Mouse (Mus musculus) bone marrow macrophage, adult 2 months (primary cell): Measurements from ENCODE around the gene Mta3. TPM values are rescaled to one million over a fixed set of nuclear protein-coding genes. Genes with fewer than 3 reads are reported as not detected.

Experiments
- H3K27ac ChIP-seq: 2 replicates; pipeline ENCODE4 v1.5.1; 2012; ENCODE audit warnings: low read depth, low read length; ENCODE audit not compliant: insufficient read depth
- H3K4me1 ChIP-seq: 2 replicates; pipeline ENCODE4 v1.6.1; 2012; ENCODE audit warnings: low read length; ENCODE audit not compliant: control insufficient read depth, insufficient read depth
- H3K4me3 ChIP-seq: 2 replicates; pipeline ENCODE4 v1.5.1; 2012; ENCODE audit warnings: mild to moderate bottlenecking, low read length, moderate library complexity; ENCODE audit not compliant: insufficient read depth
- CTCF ChIP-seq: IDR thresholded peaks from 2 replicates; pipeline ENCODE4 v1.5.1; 2012; ENCODE audit warnings: low read depth, mild to moderate bottlenecking, low read length, moderate library complexity
- POLR2A ChIP-seq: IDR thresholded peaks from 2 replicates; pipeline ENCODE4 v1.6.1; 2012; ENCODE audit warnings: mild to moderate bottlenecking, low read depth, low read length, borderline replicate concordance
- polyA plus RNA-seq: library from polyadenylated mRNA; stranded (reverse); fragments of >200 nt; gene quantifications from 2 replicates; pipeline ENCODE4 v1.2.4, GENCODE M21; 2012; ENCODE audit not compliant: missing spikeins, insufficient read depth, insufficient read length

Mta3 gene
- polyA plus RNA-seq, 1 experiment, result 57.5 TPM

- Histone ChIP-seq H3K4me3 (no peak overlapping the region), H3K27ac (no peak overlapping the region), H3K4me1 (no peaks in the 10 kb centered on the region)
- TF ChIP-seq CTCF (no peak), POLR2A (no peak)
Measured at GRCm38 (mm10) chr17:83750216-83750950, 44.4 kb downstream of the Mta3 start.

- H3K4me1 ChIP-seq, result no peaks in the 10 kb centered on the region
- no peak overlapping the region for H3K27ac ChIP-seq
- H3K4me3 ChIP-seq, result no peak overlapping the region
- TF ChIP-seq POLR2A (no peak), CTCF (no peak)
Measured at GRCm38 (mm10) chr17:83753112-83753899, 47.3 kb downstream of the Mta3 start.

- H3K4me3 ChIP-seq, result no peak overlapping the region
- H3K27ac ChIP-seq, result no peak overlapping the region
- H3K4me1 ChIP-seq, result no peaks in the 10 kb centered on the region
- TF ChIP-seq CTCF (no peak), POLR2A (no peak)
Measured at GRCm38 (mm10) chr17:83758096-83758495, 52.1 kb downstream of the Mta3 start.

GRCm38 (mm10) chr17:83759547-83759946, 53.6 kb downstream of the Mta3 start:
- no peak overlapping the region for H3K27ac ChIP-seq
- TF ChIP-seq CTCF, result no peak
- TF ChIP-seq POLR2A, result no peak
- no peak overlapping the region for H3K4me3 ChIP-seq
- H3K4me1 ChIP-seq, result no peaks in the 10 kb centered on the region

- no peaks in the 10 kb centered on the region for H3K4me1 ChIP-seq
- no peak overlapping the region for H3K4me3 ChIP-seq
- TF ChIP-seq POLR2A (no peak), CTCF (no peak)
- no peak overlapping the region for H3K27ac ChIP-seq
Measured at GRCm38 (mm10) chr17:83764538-83764937, 58.6 kb downstream of the Mta3 start.

- Histone ChIP-seq H3K27ac (no peak overlapping the region), H3K4me3 (no peak overlapping the region), H3K4me1 (no peaks in the 10 kb centered on the region)
- TF ChIP-seq POLR2A, result no peak
Measured at GRCm38 (mm10) chr17:83767064-83767463, 61.1 kb downstream of the Mta3 start.

GRCm38 (mm10) chr17:83768309-83768708, 62.3 kb downstream of the Mta3 start:
- Histone ChIP-seq H3K4me3 (no peak overlapping the region), H3K4me1 (no peaks in the 10 kb centered on the region), H3K27ac (no peak overlapping the region)
- no peak for TF ChIP-seq POLR2A
- TF ChIP-seq CTCF, result no peak

GRCm38 (mm10) chr17:83770371-83770770, 64.4 kb downstream of the Mta3 start:
- TF ChIP-seq POLR2A (no peak), CTCF (no peak)
- Histone ChIP-seq H3K27ac (no peak overlapping the region), H3K4me3 (no peak overlapping the region), H3K4me1 (no peaks in the 10 kb centered on the region)

- Histone ChIP-seq H3K27ac (no peak overlapping the region), H3K4me3 (no peak overlapping the region)
Measured at GRCm38 (mm10) chr17:83770931-83771330, 65.0 kb downstream of the Mta3 start.

GRCm38 (mm10) chr17:83772110-83772509, 66.1 kb downstream of the Mta3 start:
- no peak overlapping the region for H3K4me3 ChIP-seq
- no peak overlapping the region for H3K27ac ChIP-seq
- no peaks in the 10 kb centered on the region for H3K4me1 ChIP-seq
- no peak for TF ChIP-seq POLR2A
- no peak for TF ChIP-seq CTCF

More at GRCm38 (mm10) chr17:83770931-83771330, 65.0 kb downstream of the Mta3 start:
- H3K4me1 ChIP-seq, result no peaks in the 10 kb centered on the region
- TF ChIP-seq POLR2A (no peak), CTCF (no peak)
